Mouse (Mus musculus) lung, postnatal 0 days (tissue): ENCODE results near the gene Parvb. TPM values are rescaled to one million over a fixed set of nuclear protein-coding genes. Genes with fewer than 3 reads are reported as not detected.

Source experiments
- ATAC-seq: fragments of 200-750 bp; cut with Nextera tagmentation; 2 replicates; pipeline ENCODE4 v1.8.0; 2017; ENCODE audit warnings: moderate library complexity
- DNase-seq: peaks from one replicate; pipeline ENCODE4 v3.0.0-alpha.2; 2016; ENCODE audit warnings: low spot score
- H3K27ac ChIP-seq: fragments of 300-500 bp; sonication (generic); 2 replicates; pipeline ENCODE4 v1.5.1; 2014; ENCODE audit warnings: antibody characterized with exemption, mild to moderate bottlenecking, low read length, mixed read lengths
- H3K27me3 ChIP-seq: fragments of 300-500 bp; sonication (generic); replicated peaks from 2 replicates; pipeline ENCODE4 v1.6.1; 2014; ENCODE audit warnings: low read length, mixed read lengths; ENCODE audit not compliant: insufficient read depth
- H3K36me3 ChIP-seq: fragments of 300-500 bp; sonication (generic); 2 replicates; pipeline ENCODE4 v1.6.1; 2014; ENCODE audit warnings: low read length, mixed read lengths; ENCODE audit not compliant: insufficient read depth
- H3K4me1 ChIP-seq: fragments of 300-500 bp; sonication (generic); 2 replicates; pipeline ENCODE4 v1.6.1; 2014; ENCODE audit warnings: antibody characterized with exemption, low read depth, low read length, mixed read lengths; ENCODE audit not compliant: insufficient read depth
- H3K4me2 ChIP-seq: fragments of 300-500 bp; sonication (generic); replicated peaks from 2 replicates; pipeline ENCODE4 v1.6.1; 2014; ENCODE audit warnings: low read depth, mild to moderate bottlenecking, low read length, moderate library complexity, mixed read lengths
- H3K4me3 ChIP-seq: fragments of 300-500 bp; sonication (generic); 2 replicates; pipeline ENCODE4 v1.5.1; 2014; ENCODE audit warnings: low read depth, low read length
- H3K9ac ChIP-seq: fragments of 300-500 bp; sonication (generic); replicated peaks from 2 replicates; pipeline ENCODE4 v1.6.1; 2014; ENCODE audit warnings: low read depth, mild to moderate bottlenecking
- H3K9me3 ChIP-seq: fragments of 300-500 bp; sonication (generic); 2 replicates; pipeline ENCODE4 v1.6.1; 2016; ENCODE audit warnings: low read length, mixed read lengths
- CTCF ChIP-seq: IDR thresholded peaks from 2 replicates; pipeline ENCODE4 v1.5.1; 2016; ENCODE audit warnings: antibody characterized with exemption, mild to moderate bottlenecking
- EP300 ChIP-seq: IDR thresholded peaks from 2 replicates; pipeline ENCODE4 v1.6.1; 2016; ENCODE audit warnings: antibody characterized with exemption, mild to moderate bottlenecking, control low read depth
- WGBS: fragments of 180-500 bp; shearing (Covaris S2); extraction: QIAGEN DNeasy Blood & Tissue Kit; methylation state at CpG from one replicate; pipeline ENCODE4 v1.1.7; 2014; 5-methylcytosine and 5-hydroxymethylcytosine counted together
- polyA plus RNA-seq: library from polyadenylated mRNA; unstranded; fragments of >200 nt; fragmentation: Nextera tagmentation; extraction: Ambion mirVana; gene quantifications from 2 replicates; pipeline ENCODE4 v1.2.1, GENCODE M21; 2015

Parvb gene
- polyA plus RNA-seq = 7.9 and 8.5 TPM in 2 replicates

DNA sequence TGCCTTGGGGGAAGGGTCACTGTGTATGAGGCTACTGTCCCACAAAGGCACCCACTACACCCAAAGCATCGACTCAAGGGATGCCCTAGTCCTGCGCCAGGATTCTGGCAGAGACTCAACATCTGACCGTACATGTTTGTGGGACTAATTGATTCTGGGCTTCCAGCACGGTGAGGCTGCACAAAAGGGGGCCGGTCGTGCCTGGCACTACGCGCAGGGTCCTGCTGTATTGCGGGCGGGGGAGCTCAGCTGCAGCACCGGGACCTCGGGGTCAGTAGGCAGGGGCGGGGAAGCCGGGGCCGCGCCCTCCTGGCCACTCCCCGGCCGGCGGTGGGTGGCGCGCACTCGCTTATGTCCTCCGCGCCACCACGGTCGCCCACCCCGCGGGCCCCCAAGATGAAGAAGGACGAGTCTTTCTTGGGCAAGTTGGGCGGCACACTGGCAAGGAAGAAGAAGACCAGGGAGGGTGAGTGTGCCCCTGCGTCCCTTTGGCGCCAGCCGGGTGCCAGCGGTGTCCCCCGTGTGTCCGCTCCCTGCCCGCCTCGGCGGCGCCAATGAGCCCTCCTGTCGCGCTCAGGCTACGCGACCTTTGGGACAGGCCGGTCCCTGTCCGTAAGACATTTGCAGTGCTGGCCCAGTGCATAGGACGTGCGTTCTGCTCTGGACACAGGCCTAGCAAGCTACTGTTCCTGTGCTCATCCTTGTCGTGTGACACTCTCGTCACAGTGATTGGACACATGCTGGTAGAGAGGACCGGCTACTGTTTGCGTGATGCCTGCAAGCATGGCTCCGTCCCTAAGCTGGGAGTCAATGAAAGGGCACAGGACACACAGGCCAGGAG lies at the start of gene Parvb:
Gene Parvb, plus strand, starts transcription at position 323 of the 841 bp plus-strand sequence.
- Histone ChIP-seq H3K36me3 (no peaks in the 10 kb centered on the region), H3K4me2 (peak within 1 kb of the TSS; percentile 87), H3K4me1 (0 out of 2 replicates have a peak, but pooled peaks cover 5% of the 10 kb centered on the region), H3K27ac (peak within 1 kb of the TSS; percentile 79), H3K4me3 (peak within 1 kb of the TSS; percentile 61), H3K9me3 (no peaks in the 10 kb centered on the region), H3K9ac (peak within 1 kb of the TSS; percentile 45; the same call in 1 of the 2 replicates), H3K27me3 (no peaks in the 10 kb centered on the region)
- ATAC-seq (peak; percentile 58), DNase-seq (peak; percentile 52)
- WGBS = under 1% methylated on average over 53 of the region's 53 CpGs
- TF ChIP-seq EP300 = no peak
- TF ChIP-seq CTCF = peak; percentile 17; the same call in 1 of the 2 replicates

GRCm38 (mm10) chr15:84183967-84184366 lies 47.9 kb upstream of the Parvb start:
- 21% methylated on average over 1 of the region's 1 CpGs for WGBS
- Histone ChIP-seq H3K9ac (no peak overlapping the region), H3K4me2 (no peak overlapping the region), H3K27ac (no peak overlapping the region), H3K36me3 (no peaks in the 10 kb centered on the region), H3K4me3 (no peak overlapping the region), H3K27me3 (no peaks in the 10 kb centered on the region), H3K9me3 (no peaks in the 10 kb centered on the region), H3K4me1 (no peaks in the 10 kb centered on the region)
- TF ChIP-seq CTCF (no peak), EP300 (no peak)
- no peak for DNase-seq
- ATAC-seq = peak; percentile 55

DNA sequence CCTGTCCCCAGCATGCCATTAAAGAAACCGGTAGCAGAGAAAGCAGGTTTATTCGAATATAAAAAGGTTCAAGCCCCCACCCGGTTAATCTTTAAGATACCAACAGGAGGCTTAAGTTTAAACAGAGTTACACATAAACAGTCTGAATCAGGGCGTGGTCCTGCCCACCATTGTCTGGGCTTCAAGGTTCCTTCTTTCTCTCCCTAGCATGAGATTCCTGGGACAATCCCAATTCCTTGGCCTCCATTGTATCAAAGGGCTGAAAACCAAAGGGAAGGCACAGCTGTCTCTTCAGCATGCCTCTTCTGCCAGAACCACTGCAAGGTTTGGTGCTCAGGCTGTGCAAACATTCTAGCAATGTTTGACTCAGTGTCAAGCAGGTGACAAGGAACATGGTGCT lies 45.6 kb upstream of the Parvb start:
- Histone ChIP-seq H3K9me3 (no peaks in the 10 kb centered on the region), H3K27me3 (no peaks in the 10 kb centered on the region), H3K27ac (no peak overlapping the region), H3K36me3 (no peaks in the 10 kb centered on the region), H3K4me3 (no peak overlapping the region), H3K4me1 (no peaks in the 10 kb centered on the region), H3K4me2 (no peak overlapping the region), H3K9ac (no peak overlapping the region)
- TF ChIP-seq CTCF (no peak), EP300 (no peak)
- DNase-seq = no peak
- 54% methylated on average over 4 of the region's 4 CpGs for WGBS
- ATAC-seq = no peak

GRCm38 (mm10) chr15:84188887-84189530 lies 42.8 kb upstream of the Parvb start:
- 44% methylated on average over 2 of the region's 2 CpGs for WGBS
- ATAC-seq = no peak

DNA sequence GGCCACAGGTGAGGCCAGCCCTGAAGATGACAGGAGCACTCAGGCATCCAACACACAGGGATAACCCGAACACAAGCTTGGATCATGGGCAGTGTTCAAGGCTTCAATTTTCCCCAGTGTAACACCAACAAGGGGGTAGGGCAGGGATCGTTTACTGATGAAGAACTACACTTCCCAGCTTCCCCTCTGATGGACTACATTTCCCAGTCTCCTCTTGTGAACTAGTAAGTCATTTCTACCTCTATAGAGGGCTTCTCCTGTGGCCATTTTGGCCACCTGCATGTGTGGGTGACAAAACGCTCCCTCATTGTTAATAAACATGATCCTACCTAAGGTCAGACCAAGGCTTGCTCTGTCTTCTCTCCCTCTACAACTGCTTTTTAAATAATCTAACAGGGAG lies 42.0 kb upstream of the Parvb start:
- no peaks in the 10 kb centered on the region for H3K4me1 ChIP-seq
- no peak for TF ChIP-seq EP300
- TF ChIP-seq CTCF = no peak
- H3K4me3 ChIP-seq = no peak overlapping the region
- H3K4me2 ChIP-seq = no peak overlapping the region
- DNase-seq (peak; percentile 35), ATAC-seq (no peak)
- H3K36me3 ChIP-seq = no peaks in the 10 kb centered on the region
- no peaks in the 10 kb centered on the region for H3K27me3 ChIP-seq
- H3K9ac ChIP-seq = no peak overlapping the region
- no peak overlapping the region for H3K27ac ChIP-seq
- WGBS = 36% methylated on average over 3 of the region's 3 CpGs
- no peaks in the 10 kb centered on the region for H3K9me3 ChIP-seq

More at GRCm38 (mm10) chr15:84188887-84189530, 42.8 kb upstream of the Parvb start:
- Histone ChIP-seq H3K4me3 (no peak overlapping the region), H3K9me3 (no peaks in the 10 kb centered on the region), H3K27me3 (no peaks in the 10 kb centered on the region), H3K27ac (no peak overlapping the region), H3K9ac (no peak overlapping the region), H3K36me3 (no peaks in the 10 kb centered on the region), H3K4me2 (no peak overlapping the region), H3K4me1 (no peaks in the 10 kb centered on the region)
- TF ChIP-seq EP300 (no peak), CTCF (no peak)
- DNase-seq = no peak

DNA sequence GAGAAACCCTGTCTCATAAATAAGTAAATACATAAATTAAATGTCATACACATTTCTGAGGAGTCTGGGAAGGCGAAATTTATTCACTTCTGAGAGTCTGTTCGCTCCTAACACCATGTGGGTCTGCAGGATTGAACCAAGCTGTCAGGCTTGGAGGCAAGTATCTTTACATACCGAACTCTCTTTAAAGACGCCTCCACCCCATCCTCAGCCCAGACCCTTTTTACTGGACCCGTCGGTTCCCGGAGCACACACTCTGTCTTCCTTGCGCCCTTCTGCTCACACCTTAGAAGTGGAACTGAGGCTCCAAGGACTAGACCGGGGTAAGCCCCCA lies 40.2 kb upstream of the Parvb start:
- peak; percentile 9; the same call in 1 of the 2 replicates for ATAC-seq
- peak overlapping the region; percentile 53 for H3K4me2 ChIP-seq
- 2% methylated on average over 9 of the region's 9 CpGs for WGBS

More for the DNA sequence above, 40.2 kb upstream of the Parvb start:
- H3K4me3 ChIP-seq = peak overlapping the region; percentile 82
- no peaks in the 10 kb centered on the region for H3K4me1 ChIP-seq
- TF ChIP-seq EP300 (no peak), CTCF (no peak)
- H3K27me3 ChIP-seq = no peaks in the 10 kb centered on the region
- 0 out of 2 replicates have a peak, but pooled peaks cover 10% of the 10 kb centered on the region for H3K36me3 ChIP-seq
- no peaks in the 10 kb centered on the region for H3K9me3 ChIP-seq
- no peak for DNase-seq
- H3K27ac ChIP-seq = peak overlapping the region; percentile 91
- H3K9ac ChIP-seq = peak overlapping the region; percentile 75
